Mouse (Mus musculus) layer of hippocampus, adult 9-11 months (tissue): ENCODE measurements around the gene Kbtbd6.
"Not testable (repeated sequence)": the region's sequence is repeated elsewhere in the genome, so short reads cannot be mapped to it uniquely, and the experiment has no call there.

Experiments used
- DNase-seq: peaks from one replicate; pipeline ENCODE4 v3.0.0; 2022

Gene Kbtbd6

GRCm38 (mm10) chr14:79451681-79452590 lies at the start of gene Kbtbd6:
TSS of gene Kbtbd6 (plus strand) at chr14:79451835.
- DNase-seq, result peak; percentile 77

- DNase-seq, result no peak
Measured at GRCm38 (mm10) chr14:79407641-79408040, 44.0 kb upstream of the Kbtbd6 start.

GRCm38 (mm10) chr14:79409278-79409830 lies 42.3 kb upstream of the Kbtbd6 start:
- DNase-seq, result no peak

- DNase-seq, result no peak
Measured at GRCm38 (mm10) chr14:79410662-79411061, 41.0 kb upstream of the Kbtbd6 start.

- no peak for DNase-seq
Measured at GRCm38 (mm10) chr14:79413121-79413520, 38.5 kb upstream of the Kbtbd6 start.

GRCm38 (mm10) chr14:79420083-79420685 lies 31.5 kb upstream of the Kbtbd6 start:
- no peak for DNase-seq

- peak; percentile 95 for DNase-seq
Measured at GRCm38 (mm10) chr14:79425979-79426729, 25.5 kb upstream of the Kbtbd6 start, which contains the start of gene Kbtbd7. TSS of gene Kbtbd7 (plus strand) at chr14:79426511.

GRCm38 (mm10) chr14:79426730-79427365 lies 24.8 kb upstream of the Kbtbd6 start:
- DNase-seq, result not testable (repeated sequence)

- DNase-seq, result no peak
Measured at GRCm38 (mm10) chr14:79434068-79434467, 17.6 kb upstream of the Kbtbd6 start.

GRCm38 (mm10) chr14:79440655-79441054 lies 11.0 kb upstream of the Kbtbd6 start:
- no peak for DNase-seq

- no peak for DNase-seq
Measured at GRCm38 (mm10) chr14:79441441-79441840, 10.2 kb upstream of the Kbtbd6 start.

- DNase-seq, result no peak
Measured at GRCm38 (mm10) chr14:79444601-79445000, 7.0 kb upstream of the Kbtbd6 start.

GRCm38 (mm10) chr14:79445055-79445620 lies 6.5 kb upstream of the Kbtbd6 start:
- peak; percentile 50 for DNase-seq

- DNase-seq, result not testable (repeated sequence)
Measured at GRCm38 (mm10) chr14:79452591-79452934, 928 bp downstream of the Kbtbd6 start.

- DNase-seq, result no peak
Measured at GRCm38 (mm10) chr14:79460401-79460800, 8.8 kb downstream of the Kbtbd6 start.

- DNase-seq, result no peak
Measured at GRCm38 (mm10) chr14:79460988-79461387, 9.4 kb downstream of the Kbtbd6 start.

GRCm38 (mm10) chr14:79465623-79466022 lies 14.0 kb downstream of the Kbtbd6 start:
- no peak for DNase-seq

- DNase-seq, result peak; percentile 50
Measured at GRCm38 (mm10) chr14:79467621-79468020, 16.0 kb downstream of the Kbtbd6 start.

GRCm38 (mm10) chr14:79473384-79473783 lies 21.7 kb downstream of the Kbtbd6 start:
- DNase-seq, result no peak

GRCm38 (mm10) chr14:79480624-79481338 lies 29.1 kb downstream of the Kbtbd6 start, which contains the start of gene Elf1:
TSS of gene Elf1 (plus strand) at chr14:79481194.
- peak; percentile 94 for DNase-seq
